Mouse (Mus musculus): ENCODE measurements around the gene Nr1h2. TPM values are rescaled to one million over a fixed set of nuclear protein-coding genes. Genes with fewer than 3 reads are reported as not detected.

The Nr1h2 gene
- polyA plus RNA-seq, 1 experiment, result 136 TPM

- WGBS, result 79% methylated on average over 12 of the region's 12 CpGs
- no peak for DNase-seq
- H3K4me1 ChIP-seq (ENCODE audit: control insufficient read depth, insufficient read depth, low read length), result no peaks in the 10 kb centered on the region
- H3K27ac ChIP-seq (ENCODE audit: insufficient read depth, low read depth, low read length), result no peak overlapping the region
- H3K4me3 ChIP-seq (ENCODE audit: insufficient read depth, low read depth, low read length), result no peak overlapping the region
- H3K36me3 ChIP-seq (ENCODE audit: control insufficient read depth, insufficient read depth, low read length), result no peaks in the 10 kb centered on the region
- no peak for TF ChIP-seq POLR2A (IDR thresholded peaks at IDR 0.05; ENCODE audit: low read depth, low read length)
- no peak for TF ChIP-seq CTCF (conservative IDR thresholded peaks at IDR 0.05; ENCODE audit: insufficient read depth, insufficient read length, low read depth, low read length)
- no peaks in the 10 kb centered on the region for H3K27me3 ChIP-seq (replicated peaks; ENCODE audit: control insufficient read depth, insufficient read depth, low read length)
Observed at GRCm38 (mm10) chr7:44543071-44543470, 10.7 kb downstream of the Nr1h2 start.

- Histone ChIP-seq H3K36me3 (ENCODE audit: control insufficient read depth, insufficient read depth, low read length) (no peaks in the 10 kb centered on the region), H3K4me1 (ENCODE audit: control insufficient read depth, insufficient read depth, low read length) (no peaks in the 10 kb centered on the region), H3K4me3 (ENCODE audit: insufficient read depth, low read depth, low read length) (no peak overlapping the region), H3K27ac (ENCODE audit: insufficient read depth, low read depth, low read length) (no peak overlapping the region), H3K27me3 (replicated peaks; ENCODE audit: control insufficient read depth, insufficient read depth, low read length) (no peaks in the 10 kb centered on the region)
- WGBS, result 94% methylated on average over 11 of the region's 11 CpGs
- TF ChIP-seq CTCF (conservative IDR thresholded peaks at IDR 0.05; ENCODE audit: insufficient read depth, insufficient read length, low read depth, low read length), result no peak
- no peak for DNase-seq
Observed at GRCm38 (mm10) chr7:44542555-44542954, 11.2 kb downstream of the Nr1h2 start.

GRCm38 (mm10) chr7:44538756-44539624 lies 14.8 kb downstream of the Nr1h2 start:
- WGBS, result 93% methylated on average over 41 of the region's 41 CpGs
- Histone ChIP-seq H3K4me1 (ENCODE audit: control insufficient read depth, insufficient read depth, low read length) (no peaks in the 10 kb centered on the region), H3K36me3 (ENCODE audit: control insufficient read depth, insufficient read depth, low read length) (no peaks in the 10 kb centered on the region), H3K27me3 (replicated peaks; ENCODE audit: control insufficient read depth, insufficient read depth, low read length) (no peaks in the 10 kb centered on the region), H3K27ac (ENCODE audit: insufficient read depth, low read depth, low read length) (no peak overlapping the region), H3K4me3 (ENCODE audit: insufficient read depth, low read depth, low read length) (no peak overlapping the region)
- no peak for TF ChIP-seq CTCF (conservative IDR thresholded peaks at IDR 0.05; ENCODE audit: insufficient read depth, insufficient read length, low read depth, low read length)
- no peak for TF ChIP-seq POLR2A (IDR thresholded peaks at IDR 0.05; ENCODE audit: low read depth, low read length)
- no peak for DNase-seq

GRCm38 (mm10) chr7:44537496-44537895 lies 16.3 kb downstream of the Nr1h2 start:
- no peaks in the 10 kb centered on the region for H3K36me3 ChIP-seq (ENCODE audit: control insufficient read depth, insufficient read depth, low read length)
- WGBS, result 90% methylated on average over 13 of the region's 13 CpGs

GRCm38 (mm10) chr7:44537009-44537408 lies 16.7 kb downstream of the Nr1h2 start:
- Histone ChIP-seq H3K4me3 (ENCODE audit: insufficient read depth, low read depth, low read length) (no peak overlapping the region), H3K27me3 (replicated peaks; ENCODE audit: control insufficient read depth, insufficient read depth, low read length) (no peaks in the 10 kb centered on the region), H3K36me3 (ENCODE audit: control insufficient read depth, insufficient read depth, low read length) (no peaks in the 10 kb centered on the region), H3K4me1 (ENCODE audit: control insufficient read depth, insufficient read depth, low read length) (no peaks in the 10 kb centered on the region), H3K27ac (ENCODE audit: insufficient read depth, low read depth, low read length) (no peak overlapping the region)
- 64% methylated on average over 7 of the region's 7 CpGs for WGBS
- DNase-seq, result no peak
- TF ChIP-seq POLR2A (IDR thresholded peaks at IDR 0.05; ENCODE audit: low read depth, low read length) (no peak), CTCF (conservative IDR thresholded peaks at IDR 0.05; ENCODE audit: insufficient read depth, insufficient read length, low read depth, low read length) (no peak)

More at GRCm38 (mm10) chr7:44537496-44537895, 16.3 kb downstream of the Nr1h2 start:
- Histone ChIP-seq H3K4me1 (ENCODE audit: control insufficient read depth, insufficient read depth, low read length) (no peaks in the 10 kb centered on the region), H3K27me3 (replicated peaks; ENCODE audit: control insufficient read depth, insufficient read depth, low read length) (no peaks in the 10 kb centered on the region), H3K27ac (ENCODE audit: insufficient read depth, low read depth, low read length) (no peak overlapping the region), H3K4me3 (ENCODE audit: insufficient read depth, low read depth, low read length) (no peak overlapping the region)
- no peak for DNase-seq
- TF ChIP-seq POLR2A (IDR thresholded peaks at IDR 0.05; ENCODE audit: low read depth, low read length) (no peak), CTCF (conservative IDR thresholded peaks at IDR 0.05; ENCODE audit: insufficient read depth, insufficient read length, low read depth, low read length) (no peak)

- WGBS, result 48% methylated on average over 6 of the region's 6 CpGs
- TF ChIP-seq CTCF (conservative IDR thresholded peaks at IDR 0.05; ENCODE audit: insufficient read depth, insufficient read length, low read depth, low read length) (no peak), POLR2A (IDR thresholded peaks at IDR 0.05; ENCODE audit: low read depth, low read length) (no peak)
- no peak overlapping the region for H3K4me3 ChIP-seq (ENCODE audit: insufficient read depth, low read depth, low read length)
- H3K36me3 ChIP-seq (ENCODE audit: control insufficient read depth, insufficient read depth, low read length), result no peaks in the 10 kb centered on the region
- no peaks in the 10 kb centered on the region for H3K27me3 ChIP-seq (replicated peaks; ENCODE audit: control insufficient read depth, insufficient read depth, low read length)
- H3K27ac ChIP-seq (ENCODE audit: insufficient read depth, low read depth, low read length), result no peak overlapping the region
- no peaks in the 10 kb centered on the region for H3K4me1 ChIP-seq (ENCODE audit: control insufficient read depth, insufficient read depth, low read length)
- peak; percentile 67 for DNase-seq
Observed at GRCm38 (mm10) chr7:44536590-44536968, 17.2 kb downstream of the Nr1h2 start.

- Histone ChIP-seq H3K27ac (ENCODE audit: insufficient read depth, low read depth, low read length) (no peak overlapping the region), H3K4me1 (ENCODE audit: control insufficient read depth, insufficient read depth, low read length) (no peaks in the 10 kb centered on the region), H3K27me3 (replicated peaks; ENCODE audit: control insufficient read depth, insufficient read depth, low read length) (no peaks in the 10 kb centered on the region), H3K4me3 (ENCODE audit: insufficient read depth, low read depth, low read length) (no peak overlapping the region), H3K36me3 (ENCODE audit: control insufficient read depth, insufficient read depth, low read length) (no peaks in the 10 kb centered on the region)
- TF ChIP-seq POLR2A (IDR thresholded peaks at IDR 0.05; ENCODE audit: low read depth, low read length) (no peak), CTCF (conservative IDR thresholded peaks at IDR 0.05; ENCODE audit: insufficient read depth, insufficient read length, low read depth, low read length) (no peak)
- 91% methylated on average over 27 of the region's 27 CpGs for WGBS
- DNase-seq, result no peak
Observed at GRCm38 (mm10) chr7:44535657-44536589, 17.8 kb downstream of the Nr1h2 start.

All from kidney, adult 2 months (tissue).